Mouse (Mus musculus) C3H10T1/2 (cell line): ENCODE data around the gene Gm13304. TPM values are rescaled to one million over a fixed set of nuclear protein-coding genes. Genes with fewer than 3 reads are reported as not detected.

Source experiments
- polyA plus RNA-seq, 2 experiments: library from polyadenylated mRNA; unstranded; fragments of >200 nt; fragmentation: generic; extraction: Trizol; gene quantifications; one replicate each; pipeline ENCODE4 v1.2.1; 2012; ENCODE audit warnings: missing spikeins in 2 of 2

Gene Gm13304
- not detected for polyA plus RNA-seq

DNA sequence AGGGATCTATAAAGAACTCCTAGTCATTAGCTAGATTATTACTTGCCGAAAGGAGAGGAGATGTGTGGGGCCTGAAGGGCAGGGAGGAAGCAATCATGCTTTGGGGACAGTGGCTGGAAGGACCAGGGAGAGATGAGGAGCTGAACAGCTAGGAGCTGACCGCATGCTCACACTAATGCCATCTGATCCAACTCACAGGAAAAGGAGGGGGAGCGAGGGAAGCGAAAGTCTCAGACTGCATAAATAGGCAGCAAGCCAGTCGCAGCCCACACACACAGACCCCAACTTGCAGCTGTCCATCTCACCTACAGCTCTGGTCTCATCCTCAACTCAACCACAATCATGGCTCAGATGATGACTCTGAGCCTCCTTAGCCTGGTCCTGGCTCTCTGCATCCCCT lies at the start of gene Gm13304:
Gene Gm13304 (plus strand): TSS at position 301 of the 400 bp plus-strand sequence.

DNA sequence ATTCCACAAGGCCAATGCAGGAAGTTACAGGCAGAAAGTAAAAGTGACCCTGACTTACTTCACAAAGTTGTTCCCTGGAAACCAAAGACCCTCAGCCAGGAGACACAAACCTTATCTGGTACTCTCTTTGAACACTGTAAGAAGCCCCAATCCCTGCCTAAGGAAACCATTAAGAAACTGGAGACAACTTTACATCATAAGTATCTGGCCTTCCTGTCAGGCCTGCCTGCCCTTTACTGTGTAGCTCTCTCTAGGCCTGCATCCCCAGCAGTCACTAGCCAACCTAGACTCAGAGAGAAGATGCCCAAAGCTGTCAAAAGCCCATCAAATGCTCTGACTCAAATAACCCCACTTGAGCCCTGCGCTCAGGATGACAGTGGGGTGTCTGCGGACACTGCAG lies 23.7 kb upstream of the Gm13304 start, which contains the start of gene Gm3893:
Gene Gm3893 (plus strand): TSS at position 301 of the 400 bp plus-strand sequence.

DNA sequence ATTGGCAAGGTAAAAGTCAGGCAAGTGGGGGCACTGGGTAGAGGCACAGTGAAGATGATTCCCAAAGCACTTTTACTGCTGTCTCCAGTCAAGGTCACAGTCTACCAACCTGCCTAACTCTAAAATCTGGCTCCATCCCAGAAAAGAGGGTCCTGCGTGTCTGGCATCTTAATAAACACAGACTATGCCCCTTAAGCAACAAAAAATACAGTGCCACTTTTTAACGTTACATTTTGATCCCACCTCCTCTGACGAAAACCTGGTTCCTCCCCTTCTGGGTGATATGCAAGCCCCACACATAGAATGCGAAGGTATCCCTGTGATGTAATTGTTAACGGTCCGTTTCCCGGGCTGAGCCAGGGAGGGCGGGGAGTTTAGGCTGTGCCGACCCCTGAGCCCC lies 38.5 kb downstream of the Gm13304 start, which contains the start of gene Gm13306:
Gene Gm13306 (plus strand): TSS at position 301 of the 400 bp plus-strand sequence.

Other genes starting within 250 kb of the Gm13304 start
- gene Gm21541, start 211.2 kb upstream of the Gm13304 start, polyA plus RNA-seq, result not detected
- gene Gm20878, start 173.2 kb upstream of the Gm13304 start, polyA plus RNA-seq, result not detected
- not detected for gene Fam205a4, start 148.8 kb upstream of the Gm13304 start, polyA plus RNA-seq
- gene Gm21093, start 80.1 kb upstream of the Gm13304 start, polyA plus RNA-seq, result not detected
- gene Gm3893, start 23.6 kb upstream of the Gm13304 start, polyA plus RNA-seq, result not detected
- gene Gm13306, start 38.6 kb downstream of the Gm13304 start, polyA plus RNA-seq, result not detected
- under 1 TPM in 1 of 2 experiments, not detected in 1; 0.06 TPM for gene Gm13305, start 53.8 kb downstream of the Gm13304 start, polyA plus RNA-seq
- gene Gm10600, start 125.8 kb downstream of the Gm13304 start, polyA plus RNA-seq, result not detected
- not detected for gene Ccl21b, start 140.9 kb downstream of the Gm13304 start, polyA plus RNA-seq
- gene Gm21953, start 179.4 kb downstream of the Gm13304 start, polyA plus RNA-seq, result not detected
- gene Fam205a3, start 203.5 kb downstream of the Gm13304 start, polyA plus RNA-seq, result not detected